Mouse (Mus musculus) megakaryocyte, embryonic 14.5 days (primary cell): ENCODE results near the gene Me1.

Source experiments
- FLI1 ChIP-seq: IDR thresholded peaks from 2 replicates; pipeline ENCODE4 v1.6.1; 2012; ENCODE audit warnings: low read length, inconsistent platforms, mixed read lengths
- GATA1 ChIP-seq: IDR thresholded peaks from 3 replicates; pipeline ENCODE4 v1.6.1; 2012; ENCODE audit warnings: mixed read lengths, low read length, inconsistent platforms, borderline replicate concordance

DNA sequence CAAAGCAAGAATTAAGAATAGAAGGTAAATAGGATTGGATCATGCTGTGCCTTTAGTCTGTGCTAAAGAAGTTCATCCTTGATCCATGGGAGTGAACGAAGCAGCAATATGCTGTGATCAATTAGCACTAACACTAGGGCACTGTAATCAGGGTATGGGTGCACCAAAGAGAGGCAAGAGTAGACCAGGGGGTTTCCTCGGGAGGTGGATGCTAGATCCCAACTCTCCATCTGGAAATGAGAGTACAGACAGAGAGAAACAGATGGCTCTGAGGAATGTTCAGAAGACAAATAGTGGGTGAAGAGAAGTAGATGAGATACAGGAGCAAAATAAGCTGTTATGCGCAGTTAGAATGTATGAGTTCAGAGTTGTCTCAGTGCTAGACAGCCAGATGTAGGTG is 68.8 kb downstream of the Me1 start:
- TF ChIP-seq FLI1 (no peak), GATA1 (no peak)
